Mouse (Mus musculus): ENCODE measurements around the gene Cpsf3.

- TF ChIP-seq POLR2A (IDR thresholded peaks at IDR 0.05; ENCODE audit: insufficient read length, low read depth) = no peak
- no peak for TF ChIP-seq TCF12 (IDR thresholded peaks at IDR 0.05; ENCODE audit: insufficient read depth, poor library complexity, severe bottlenecking)
- no peak for TF ChIP-seq MAX (IDR thresholded peaks at IDR 0.05; ENCODE audit: low read depth)
- no peak for TF ChIP-seq SRF (IDR thresholded peaks at IDR 0.05; ENCODE audit: control insufficient read depth, insufficient read length, low read depth)
- TF ChIP-seq POLR2AphosphoS2 (IDR thresholded peaks at IDR 0.05; ENCODE audit: insufficient read length, low read depth) = no peak
- TF ChIP-seq USF1 (IDR thresholded peaks at IDR 0.05; ENCODE audit: low read depth) = no peak
- no peak for TF ChIP-seq TCF3 (IDR thresholded peaks at IDR 0.05; ENCODE audit: insufficient read length, low read depth)
- no peak for TF ChIP-seq MYOG (IDR thresholded peaks at IDR 0.05; ENCODE audit: control insufficient read depth in 1 of 3, insufficient read depth in 1 of 3, insufficient read length in 2 of 3, low read depth in 2 of 3)
- TF ChIP-seq E2F4 (IDR thresholded peaks at IDR 0.05; ENCODE audit: insufficient read depth) = no peak
- no peak for TF ChIP-seq CEBPB (IDR thresholded peaks at IDR 0.05; ENCODE audit: insufficient read depth, poor library complexity, severe bottlenecking)
Observed at GRCm38 (mm10) chr12:21325266-21325665, 40.1 kb downstream of the Cpsf3 start.

Measured in myocyte (in vitro differentiated cells).